Mouse (Mus musculus): ENCODE results near the gene Gm42906.

DNA sequence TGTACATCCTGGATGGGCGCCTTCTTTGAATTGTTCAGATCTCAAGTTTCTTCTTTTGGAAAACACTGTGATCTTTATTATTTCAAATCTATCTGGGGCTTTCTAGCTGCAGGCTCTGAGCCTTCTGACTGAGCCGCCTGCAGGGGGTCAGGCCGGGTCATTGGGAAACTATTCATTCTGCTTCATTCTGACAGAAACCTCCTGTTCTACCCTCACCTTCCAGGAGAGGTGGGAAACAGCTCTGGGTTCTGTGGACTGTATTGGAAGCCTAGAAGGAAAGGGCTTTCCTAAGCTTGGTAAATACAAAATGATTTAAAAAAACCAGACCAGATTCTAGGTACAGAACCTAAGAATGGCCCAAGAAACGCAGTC lies 373.2 kb downstream of the Gm42906 start:
- TF ChIP-seq CTCF (IDR thresholded peaks at IDR 0.05; ENCODE audit: extremely low read depth, insufficient read depth, low read length) (no peak), POLR2A (IDR thresholded peaks at IDR 0.05; ENCODE audit: extremely low read depth, insufficient read depth, low read length) (no peak)
